Mouse (Mus musculus) T-helper 1 cell (primary cell): ENCODE measurements around the gene Sept9.

Experiments used
- in situ Hi-C: fragments of 300-600 bp; cut with MboI, MseI; formaldehyde crosslinking; loops from one replicate; pipeline ENCODE4 v1.15.1; 2025; ENCODE audit warnings: high pct_unique_total_duplicates

The Sept9 gene

DNA sequence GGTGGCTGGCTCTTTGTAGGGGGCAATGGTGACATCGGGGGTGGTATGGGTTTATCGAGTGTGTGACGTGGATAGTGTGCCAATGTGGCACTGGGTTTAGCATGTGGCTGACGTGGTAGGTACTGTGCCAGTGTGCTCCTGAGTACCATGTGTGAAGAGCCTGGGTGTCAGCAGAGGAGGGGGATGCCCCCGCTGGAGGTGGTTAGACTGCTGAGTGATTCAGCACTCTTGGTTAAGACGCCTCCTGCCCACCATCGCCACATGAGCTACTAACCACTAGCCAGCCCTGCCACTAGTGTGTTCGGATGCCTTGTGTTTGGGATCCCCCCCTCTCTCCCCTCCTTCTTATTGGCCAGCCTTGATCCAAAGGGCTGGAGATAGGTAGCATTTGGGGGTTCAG lies 21.3 kb downstream of the Sept9 start:
- in situ Hi-C loops = no loop called here

DNA sequence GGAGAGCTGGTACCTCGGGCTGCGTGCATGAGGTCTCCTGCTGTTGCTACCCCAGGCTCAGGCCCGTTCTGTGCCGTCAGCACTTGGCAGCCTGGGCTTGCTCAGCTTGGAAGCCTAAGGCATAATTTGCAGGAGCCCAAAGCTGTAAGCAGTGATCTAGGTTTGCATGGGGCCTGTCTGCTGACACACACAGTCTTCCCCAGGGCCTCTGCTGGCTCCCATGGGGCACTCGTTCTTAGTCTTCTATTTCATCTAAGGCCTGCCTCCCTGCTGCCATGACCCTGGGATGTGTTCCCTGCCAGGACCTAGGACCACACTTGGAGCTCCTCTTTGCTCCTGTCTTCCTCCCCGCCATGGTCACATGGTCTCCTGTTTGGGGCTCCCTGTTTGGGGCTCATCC lies 21.7 kb downstream of the Sept9 start:
- in situ Hi-C loops = no loop called here

DNA sequence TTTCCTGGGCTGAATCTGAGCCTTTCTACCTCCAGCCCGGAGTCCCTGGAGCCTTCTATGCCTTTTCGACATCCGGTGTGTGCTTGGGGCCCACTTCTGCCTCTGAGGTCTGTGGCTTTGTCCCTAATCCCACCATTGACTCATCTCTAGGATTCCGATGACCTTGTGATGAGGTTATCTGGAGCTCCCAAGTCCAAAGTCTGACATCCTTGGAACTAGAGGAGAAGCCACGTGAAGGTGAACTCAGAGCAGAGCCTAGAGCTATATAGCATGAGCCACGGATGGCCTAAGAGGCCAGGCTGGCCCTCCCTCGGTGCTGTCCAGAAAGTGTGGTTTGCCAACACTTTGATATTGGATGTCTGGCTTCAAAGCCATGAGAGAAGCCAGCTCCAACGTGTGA lies 23.4 kb downstream of the Sept9 start:
- in situ Hi-C loops = no loop called here

DNA sequence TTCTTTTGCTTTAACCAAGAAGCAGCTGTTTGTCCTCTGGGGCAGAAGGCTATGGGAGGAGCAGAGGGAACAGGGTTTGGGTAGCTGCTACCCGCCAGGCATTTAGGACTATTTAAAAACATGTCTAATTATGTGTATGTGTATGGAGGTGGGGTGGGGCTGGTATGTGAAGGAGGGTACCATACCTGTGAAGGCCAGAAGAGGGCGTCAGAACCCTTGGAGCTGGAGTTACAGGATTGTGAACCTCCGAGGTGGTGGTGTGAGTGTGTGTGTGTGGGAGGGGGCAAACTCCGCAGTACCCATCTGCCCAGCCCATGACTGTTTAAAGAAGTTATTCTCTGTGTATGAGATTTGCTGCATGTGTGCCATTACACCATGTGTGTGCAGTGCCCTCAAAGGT lies 25.3 kb downstream of the Sept9 start:
- in situ Hi-C loops = no loop called here

DNA sequence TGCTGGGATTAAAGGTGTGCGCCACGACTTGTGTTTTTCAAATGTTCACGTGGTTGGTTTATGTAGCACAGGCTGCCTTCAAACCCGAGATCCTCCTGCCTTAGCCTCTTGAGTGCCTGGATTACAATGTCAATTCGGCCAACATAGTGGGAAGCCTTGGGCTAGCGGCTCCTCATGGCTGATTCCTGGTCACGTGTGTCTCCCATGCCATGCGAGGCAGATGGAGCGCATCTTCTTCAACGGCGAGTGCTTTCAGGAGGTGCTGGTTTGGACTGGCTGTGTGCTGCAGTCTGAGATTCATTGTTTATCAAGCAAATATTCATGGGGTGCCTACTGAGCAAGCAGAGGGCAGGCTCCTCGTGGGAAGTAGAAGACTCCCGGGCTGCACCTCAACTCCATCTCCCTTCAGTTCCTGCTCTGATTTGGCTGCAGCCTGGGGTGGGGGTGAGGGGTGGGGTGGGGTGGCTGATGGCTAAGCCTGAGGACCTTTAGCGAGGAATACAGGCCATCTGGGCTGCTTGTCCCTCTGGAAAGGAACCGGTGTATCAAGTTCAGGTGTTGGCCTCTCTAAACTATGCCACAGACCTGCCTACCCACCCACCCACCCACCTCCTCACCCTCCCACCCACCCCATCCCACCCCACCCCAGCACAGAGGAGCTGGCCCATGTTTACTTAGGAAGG lies 26.2 kb downstream of the Sept9 start:
- in situ Hi-C loops = no loop called here

DNA sequence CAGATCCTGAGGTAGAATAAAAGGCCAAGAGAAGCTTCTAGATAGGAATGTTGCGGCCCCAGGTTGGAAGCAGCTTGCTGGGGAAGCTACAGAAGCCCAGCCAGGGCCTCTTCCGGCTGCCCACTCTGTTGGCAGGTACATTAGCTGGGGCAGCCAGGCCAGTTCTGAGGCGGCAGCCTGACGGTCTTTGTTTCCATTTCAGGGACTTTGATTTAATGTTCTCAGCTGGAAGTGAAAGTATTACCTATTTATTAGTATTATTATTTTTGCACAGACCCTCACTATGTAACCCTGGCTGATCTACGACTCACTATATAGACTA lies 26.7 kb downstream of the Sept9 start:
- in situ Hi-C loops = no loop called here

DNA sequence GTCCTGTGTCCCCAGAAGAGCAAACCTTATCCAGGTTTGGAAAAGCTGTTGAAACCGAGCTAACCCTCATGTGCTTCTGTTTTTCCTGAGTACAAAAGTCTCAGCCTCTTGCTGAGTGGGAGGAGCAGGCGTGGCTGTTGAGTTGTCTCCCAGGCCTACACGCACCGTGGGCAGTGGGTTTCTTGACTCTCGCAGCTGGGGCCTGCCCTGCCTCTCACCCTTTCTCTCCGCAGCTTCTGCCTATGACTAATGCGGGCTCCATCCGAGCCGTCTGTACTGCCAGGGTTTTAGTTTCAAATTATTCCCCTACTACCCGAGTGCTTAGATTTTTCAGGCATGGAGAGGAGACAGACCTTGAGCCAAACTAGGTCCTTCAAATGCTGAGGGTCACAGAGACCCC lies 28.7 kb downstream of the Sept9 start:
- in situ Hi-C loops = no loop called here

DNA sequence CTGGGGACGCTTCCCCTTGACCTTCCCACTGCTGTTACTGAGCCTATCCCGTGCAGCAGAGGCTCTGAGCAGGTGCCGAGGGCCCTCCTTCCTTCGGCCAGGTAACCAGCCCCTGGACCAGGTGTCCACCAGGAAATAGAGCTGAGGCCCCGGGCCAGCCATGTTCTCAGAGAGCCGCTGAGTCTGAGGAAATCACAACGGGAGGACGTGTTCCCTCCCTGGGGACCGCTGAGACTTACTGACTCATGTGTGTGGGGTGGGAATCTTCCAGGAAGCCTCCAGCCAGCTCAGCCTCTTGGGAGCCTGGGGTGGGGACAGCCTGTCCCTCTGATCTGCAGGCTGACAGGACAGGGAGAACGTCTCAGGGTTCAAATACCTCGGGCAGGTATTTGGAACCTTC lies 32.1 kb downstream of the Sept9 start:
- in situ Hi-C loops = no loop called here

DNA sequence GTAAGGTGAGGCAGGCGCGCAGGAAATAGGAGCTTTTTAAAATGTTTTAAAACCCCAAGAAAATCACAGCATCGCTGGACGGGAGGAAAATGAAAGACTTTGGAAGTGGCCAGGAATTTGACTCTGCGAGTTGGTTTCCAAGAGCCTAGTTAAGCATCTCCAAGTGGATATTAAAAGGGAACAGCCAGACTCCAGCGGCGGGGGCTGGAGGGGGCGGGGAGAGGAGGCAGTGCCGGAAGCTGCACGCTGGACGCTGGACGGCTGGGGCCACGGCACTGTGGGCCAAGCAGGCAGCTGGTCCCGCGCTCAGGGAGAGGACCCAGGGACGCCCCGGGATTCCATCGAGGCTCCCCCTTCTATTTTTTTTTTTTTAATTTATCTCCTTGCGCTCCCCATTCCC lies 32.6 kb downstream of the Sept9 start:
- in situ Hi-C loops = no loop called here

DNA sequence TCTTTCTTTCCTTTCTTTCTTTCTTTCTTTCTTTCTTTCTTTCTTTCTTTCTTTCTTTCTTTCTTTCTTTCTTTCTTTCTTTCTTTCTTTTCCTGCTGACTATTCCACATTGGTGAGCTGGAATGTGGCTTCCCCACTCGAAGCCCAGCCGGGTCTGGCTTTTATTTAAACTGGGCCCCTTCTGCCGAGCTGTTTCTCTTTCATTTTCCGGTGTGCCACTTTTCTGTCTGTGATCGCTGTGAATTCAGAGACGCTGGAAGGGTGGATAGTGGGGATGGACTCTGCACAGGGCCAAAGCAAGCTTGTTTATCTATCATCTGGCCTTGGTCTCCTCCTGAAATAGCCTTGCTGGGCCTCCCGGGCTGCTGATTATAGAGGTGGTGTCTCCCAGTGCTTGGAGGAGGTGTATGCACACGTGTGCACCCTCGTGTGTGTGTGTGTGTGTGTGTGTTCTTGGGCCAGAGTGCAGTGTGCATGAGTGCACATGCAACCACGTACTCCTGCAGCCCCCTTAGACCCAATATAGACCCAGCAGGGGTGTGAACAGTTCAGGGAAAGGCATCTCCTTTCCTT lies 33.5 kb downstream of the Sept9 start:
- in situ Hi-C loops = no loop called here

DNA sequence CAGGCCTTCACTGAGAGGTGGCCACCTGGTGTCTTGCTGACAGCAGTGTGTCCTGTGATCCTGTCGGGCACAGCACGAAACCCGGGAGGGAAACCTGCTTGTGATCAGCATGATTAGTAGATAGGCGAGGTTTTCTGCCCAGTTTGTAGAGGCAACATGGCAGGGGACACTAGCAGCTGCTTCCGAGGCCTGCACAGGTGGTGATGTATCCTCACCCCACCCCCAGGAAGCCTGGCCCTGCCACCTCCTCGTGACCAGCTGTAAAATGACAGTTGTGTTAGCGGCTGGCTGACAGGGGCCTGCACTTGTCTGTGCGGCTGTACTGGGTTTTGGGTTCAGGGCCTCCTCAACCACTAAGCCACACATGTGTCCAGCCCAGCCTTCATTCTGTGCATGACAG lies 34.4 kb downstream of the Sept9 start:
- in situ Hi-C loops = no loop called here

DNA sequence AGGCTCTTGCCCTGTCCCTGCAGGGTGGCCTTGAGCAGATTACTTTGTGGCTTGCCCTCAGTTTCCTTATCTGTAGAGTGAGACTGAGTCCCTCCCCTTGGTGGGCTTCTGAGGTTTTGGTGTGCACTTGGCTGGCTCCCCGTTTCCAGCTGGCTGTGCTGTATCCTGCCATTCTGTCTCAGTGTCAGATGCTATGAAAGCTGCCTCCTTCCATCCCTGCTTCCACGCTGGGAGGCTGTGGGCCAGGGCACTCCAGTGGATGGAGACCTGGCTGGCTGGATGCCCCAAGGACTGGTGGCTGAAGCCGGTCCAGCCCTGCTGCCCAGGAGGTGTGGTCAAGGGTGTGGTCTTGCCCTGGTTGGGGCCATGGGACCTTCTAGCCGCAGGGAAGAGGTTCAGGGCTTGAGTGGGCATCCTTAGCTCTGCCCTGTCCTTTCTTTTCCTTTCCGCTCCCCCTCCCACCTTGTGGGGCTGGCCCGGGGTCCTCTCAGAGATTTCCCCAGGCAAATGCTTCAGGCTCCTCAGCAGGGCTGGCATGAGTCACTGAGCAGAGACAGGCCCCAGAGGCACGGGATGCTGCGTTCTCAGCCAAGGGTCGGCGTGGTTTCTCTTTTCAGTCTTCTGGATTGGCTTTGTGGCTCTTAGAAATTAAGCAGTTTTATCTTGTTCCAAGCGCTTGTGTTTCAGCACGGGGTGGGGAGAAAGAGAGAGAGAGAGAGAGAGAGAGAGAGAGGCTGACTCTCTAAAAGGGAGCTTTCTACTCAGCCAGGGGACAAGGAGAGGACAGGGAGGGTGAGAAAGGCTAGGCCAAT lies 35.8 kb downstream of the Sept9 start:
- in situ Hi-C loops = loop anchor here (5.0 kb wide), 1 partner anchor 122 kb away; no protein-coding TSS in a partner anchor

DNA sequence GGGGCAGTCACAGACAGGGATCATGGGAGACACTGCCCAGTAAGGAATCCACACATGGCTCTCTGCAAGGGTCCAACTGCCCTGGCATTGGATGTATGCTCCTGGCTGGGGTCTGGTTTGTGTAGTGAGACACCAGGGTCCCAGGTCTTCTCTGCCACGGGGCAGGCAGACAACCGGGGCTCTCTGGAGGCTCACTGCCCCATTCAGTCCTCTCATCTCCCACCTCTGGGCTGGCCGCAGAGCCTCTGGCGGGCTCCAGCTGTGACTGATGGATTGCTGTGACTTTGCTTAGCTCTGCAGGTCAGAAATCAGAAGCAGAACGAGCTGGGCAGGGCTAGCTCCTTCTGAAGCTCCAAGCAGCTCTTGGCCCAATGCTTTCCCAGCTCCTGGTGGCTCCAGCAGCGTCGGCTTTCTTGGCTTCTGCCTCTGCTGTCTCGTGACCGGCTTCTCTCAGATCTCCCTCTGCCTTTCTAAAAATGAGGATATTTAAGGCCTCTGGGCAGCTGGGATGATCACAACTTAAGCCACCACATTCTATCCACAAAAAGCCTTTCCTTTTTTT lies 36.5 kb downstream of the Sept9 start:
- in situ Hi-C loops = loop anchor here (5.0 kb wide), 1 partner anchor 121 kb away; no protein-coding TSS in a partner anchor

DNA sequence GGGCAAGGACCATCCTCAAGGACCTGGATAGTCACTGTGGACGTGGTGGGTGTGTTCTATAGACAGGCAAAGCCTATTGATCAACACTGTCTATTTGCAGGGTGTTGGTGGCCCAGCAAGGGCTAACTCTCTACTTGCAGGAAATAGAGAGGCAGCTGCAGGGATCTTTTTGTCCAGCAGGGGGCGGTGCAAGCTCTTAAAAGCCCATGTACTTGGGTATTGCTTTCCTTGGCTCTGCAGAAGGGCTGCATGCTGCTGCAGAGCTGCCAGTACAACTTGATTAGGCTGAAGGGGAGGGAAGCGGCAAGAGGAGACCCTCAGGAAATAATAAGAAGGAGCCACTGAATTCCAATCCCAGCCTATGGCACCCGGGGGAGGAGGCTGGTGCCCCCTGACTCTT lies 38.7 kb downstream of the Sept9 start:
- in situ Hi-C loops = loop anchor here (5.0 kb wide), 1 partner anchor 119 kb away; no protein-coding TSS in a partner anchor

DNA sequence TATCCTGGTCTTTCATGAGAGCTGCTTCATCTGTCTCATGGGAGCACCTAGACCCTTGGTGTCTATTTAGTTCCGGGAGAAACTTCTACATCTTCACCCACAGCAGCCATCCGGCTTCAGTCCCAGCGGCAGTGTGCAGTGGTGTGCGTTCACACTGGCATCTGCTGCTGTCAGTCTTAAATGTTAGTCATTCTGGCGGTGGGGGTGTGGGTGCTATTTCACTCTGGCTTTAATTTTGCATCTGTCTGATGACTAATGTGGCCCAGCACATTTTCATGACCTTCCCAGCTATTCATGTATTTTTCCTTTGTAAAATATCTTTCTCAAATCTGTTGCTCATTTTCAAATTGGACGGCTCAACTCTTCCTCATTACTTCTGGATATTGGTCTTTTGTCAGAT lies 40.2 kb downstream of the Sept9 start:
- in situ Hi-C loops = loop anchor here (5.0 kb wide), 1 partner anchor 118 kb away; no protein-coding TSS in a partner anchor

DNA sequence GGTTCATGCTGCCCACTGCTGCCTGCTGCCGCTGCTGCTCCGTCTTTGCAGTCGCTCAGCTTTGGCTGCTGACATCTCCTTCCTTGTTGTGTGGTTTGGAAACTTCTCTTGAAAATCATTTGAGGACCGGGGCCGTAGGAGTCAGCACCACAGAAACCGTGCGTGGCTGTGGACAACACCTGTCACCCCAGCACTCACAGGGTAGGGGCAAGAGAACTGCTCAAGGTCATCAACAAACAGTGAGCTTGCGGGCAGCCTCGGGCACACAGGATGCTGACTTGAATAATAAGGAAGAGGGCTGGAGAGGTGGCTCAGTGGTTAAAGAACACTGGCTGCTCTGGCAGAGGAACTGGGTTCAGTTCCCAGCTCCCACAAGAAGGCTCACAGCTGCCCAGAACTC lies 40.9 kb downstream of the Sept9 start:
- in situ Hi-C loops = no loop called here

DNA sequence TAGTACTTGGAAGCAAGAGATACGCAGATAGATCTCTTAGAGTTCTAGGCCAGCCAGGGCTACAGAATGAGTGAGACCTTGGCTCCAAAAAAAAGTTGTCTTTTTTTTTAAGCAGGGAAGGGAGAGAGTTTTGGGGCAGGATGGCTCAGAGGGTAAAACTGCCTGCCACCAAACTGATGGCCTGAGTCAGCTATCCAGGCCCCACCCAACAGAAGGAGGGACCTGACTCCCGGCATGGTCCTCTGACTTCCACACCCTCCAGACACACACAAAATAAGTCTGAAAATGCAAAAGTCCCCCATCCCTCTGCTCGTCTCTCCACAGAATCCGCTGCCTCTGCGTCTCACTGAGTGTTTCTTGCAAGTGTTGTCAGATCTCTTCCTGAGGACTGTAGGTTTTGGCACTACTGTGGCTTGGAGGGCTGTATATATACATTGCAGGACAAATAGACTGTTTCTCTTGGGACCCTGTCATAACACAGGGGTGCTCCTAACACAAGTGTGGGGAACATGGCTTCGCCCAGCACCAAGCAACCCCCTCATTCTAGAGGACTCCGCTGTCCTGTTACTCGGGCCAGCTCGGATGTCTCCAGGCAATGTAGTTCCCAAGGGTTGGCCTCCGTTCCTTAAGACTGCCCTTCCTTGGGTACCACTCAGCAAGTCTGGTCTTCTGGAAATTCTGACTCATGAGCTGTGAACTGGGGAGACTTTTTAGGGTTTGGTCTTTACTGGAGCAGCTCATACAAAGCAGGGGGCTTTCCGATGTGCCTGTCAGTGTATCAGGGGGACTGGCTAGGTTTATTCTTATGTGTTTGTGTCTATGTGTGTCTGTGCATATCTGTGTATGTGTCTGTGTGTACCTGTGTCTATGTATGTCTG lies 41.6 kb downstream of the Sept9 start:
- in situ Hi-C loops = no loop called here

DNA sequence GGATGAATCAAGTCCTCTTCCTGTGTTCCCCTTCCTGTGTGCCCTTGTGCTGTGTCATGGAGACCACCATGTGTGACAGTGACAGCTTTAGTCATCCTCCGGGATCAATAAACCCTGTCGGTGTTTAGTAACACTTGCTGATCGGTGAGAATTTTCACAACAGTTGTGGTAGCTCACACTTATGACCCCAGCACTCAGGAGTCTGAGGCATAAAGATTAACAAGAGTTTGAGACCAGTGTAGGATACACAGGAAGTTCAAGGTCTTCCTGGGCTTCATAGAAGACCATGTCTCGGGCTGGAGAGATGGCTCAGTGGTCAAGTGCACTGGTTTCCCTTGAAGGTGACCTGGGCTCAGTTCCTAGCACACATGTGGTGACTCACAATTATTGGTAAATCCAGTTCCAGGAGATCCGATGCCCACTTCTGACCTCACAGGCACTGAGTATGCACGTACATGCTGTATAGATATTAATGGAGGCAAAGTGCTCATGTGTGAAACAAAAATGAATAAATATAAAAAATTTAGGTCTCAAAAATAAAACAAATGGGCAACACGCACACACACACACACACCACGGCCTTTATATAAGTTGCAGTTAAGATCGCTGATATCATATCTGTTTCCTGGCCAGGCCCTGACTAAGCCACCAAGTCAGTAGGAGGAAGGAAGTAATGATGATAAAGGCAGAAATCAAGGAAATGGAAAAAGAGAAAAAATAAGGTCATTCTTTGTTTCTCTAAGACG lies 43.1 kb downstream of the Sept9 start:
- in situ Hi-C loops = no loop called here

DNA sequence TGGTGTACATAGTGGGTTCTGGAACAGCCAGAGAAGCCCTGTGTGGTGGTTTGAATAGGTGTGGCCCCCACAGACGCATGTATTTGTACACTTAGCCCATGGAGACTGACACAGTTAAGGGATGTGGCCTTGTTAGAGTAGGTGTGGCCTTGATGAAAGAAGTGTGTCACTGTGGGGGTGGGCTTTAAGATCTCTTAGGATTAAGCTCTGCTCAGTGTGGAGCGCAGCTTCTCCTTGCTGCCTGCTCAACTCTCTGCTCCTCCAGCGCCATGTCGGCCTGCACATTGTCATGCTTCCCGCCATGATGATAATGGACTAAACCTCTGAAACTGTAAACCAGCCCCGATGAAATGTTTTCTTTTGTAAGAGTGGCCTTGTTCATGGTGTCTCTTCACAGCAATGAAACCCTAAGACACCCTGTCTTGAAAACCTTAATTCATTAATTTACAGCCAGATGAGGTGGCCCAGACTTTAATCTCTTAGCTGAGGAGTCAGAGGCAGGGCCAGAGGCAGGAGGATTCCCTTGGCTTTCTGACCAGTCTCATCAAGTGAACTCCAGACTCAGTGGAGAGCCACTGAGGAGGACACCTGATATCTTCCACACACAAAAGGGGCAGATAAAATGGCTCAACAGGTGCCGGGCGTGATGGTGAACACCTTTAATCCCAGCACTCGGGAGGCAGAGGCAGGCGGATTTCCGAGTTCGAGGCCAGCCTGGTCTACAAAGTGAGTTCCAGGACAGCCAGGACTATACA lies 44.3 kb downstream of the Sept9 start:
- in situ Hi-C loops = no loop called here
